Mouse (Mus musculus): Measurements from ENCODE around the gene Trpv2.
A peak's percentile ranks its signal among the peaks of the same experiment; 100 is the strongest.

Trpv2 gene

DNA sequence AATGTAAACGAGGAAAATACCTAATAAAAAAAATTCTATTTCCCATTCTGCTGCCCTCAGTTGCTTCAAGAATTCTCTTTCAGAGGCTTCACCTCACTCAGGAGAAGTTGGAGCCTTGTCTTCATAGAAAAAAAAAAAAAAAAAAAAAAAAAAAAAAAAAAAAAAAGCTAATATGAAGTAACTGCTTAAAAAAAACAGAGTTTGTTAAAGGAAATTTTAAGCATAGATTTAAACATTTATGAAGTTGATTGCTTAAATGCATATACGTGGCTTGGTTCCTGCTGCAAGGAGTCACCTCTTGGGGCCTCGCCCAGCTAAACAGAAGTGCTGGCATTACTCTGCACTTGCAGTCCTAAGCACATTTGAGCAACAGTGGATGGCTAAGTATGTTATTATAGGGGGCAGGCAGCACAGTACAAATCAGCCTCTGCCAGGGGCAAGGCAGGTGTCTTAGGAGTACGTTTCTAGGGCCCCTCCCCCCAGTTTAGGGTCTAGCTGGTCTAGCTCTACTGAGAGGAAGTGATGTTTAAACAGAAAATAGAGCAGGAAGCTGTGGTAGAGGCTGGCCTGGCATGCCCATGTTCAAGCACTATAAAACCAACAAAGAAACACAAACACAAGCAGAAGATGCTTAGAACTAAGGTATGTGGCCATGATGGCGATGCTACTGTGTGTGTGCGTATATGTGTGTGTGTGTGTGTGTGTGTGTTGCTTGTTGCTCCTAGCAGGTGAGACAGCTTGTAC lies at the start of gene Trpv2:
Trpv2 (plus strand) TSS at position 528 of the 744 bp plus-strand sequence.
- no peak for DNase-seq (ENCODE audit: low spot score in 2 of 2)

DNA sequence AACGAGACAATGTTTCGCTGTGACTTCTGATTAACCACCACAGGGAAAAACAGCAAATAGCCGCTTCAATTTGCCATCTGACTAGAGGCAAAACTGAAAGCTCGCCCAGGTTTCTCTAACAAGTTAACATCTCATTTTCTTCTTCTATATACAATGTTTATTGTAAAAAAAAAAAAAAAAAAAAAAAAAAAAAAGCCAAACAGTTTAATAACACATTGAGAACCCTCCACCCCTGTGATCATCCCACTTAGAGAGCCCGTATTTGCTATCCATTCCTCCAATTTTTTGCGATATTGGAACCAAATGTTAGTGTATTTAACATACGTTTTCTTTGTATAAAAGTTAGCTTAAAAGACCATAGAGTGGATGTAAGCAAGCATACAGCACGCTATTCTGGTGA lies 37.2 kb upstream of the Trpv2 start:
- DNase-seq (ENCODE audit: low spot score in 2 of 2), result no peak

DNA sequence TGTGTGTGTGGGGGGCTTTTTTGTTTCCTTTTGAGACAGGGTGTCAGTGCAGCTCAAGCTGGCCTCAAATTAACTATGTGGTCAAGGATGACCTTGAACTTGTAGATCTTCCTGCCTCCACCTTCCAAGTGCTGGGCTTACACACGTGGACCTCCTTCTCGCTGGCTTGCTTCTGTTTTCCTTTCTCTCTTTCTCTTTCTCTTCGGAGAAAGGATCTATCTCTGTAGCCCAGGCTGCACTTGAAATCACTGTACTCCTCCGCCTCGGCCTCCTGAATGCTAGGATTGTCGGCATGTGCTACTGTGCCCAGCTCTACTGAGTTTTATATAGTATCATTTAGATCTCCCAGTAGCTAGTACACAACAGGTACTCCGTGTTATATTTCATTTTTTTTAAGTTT lies 36.7 kb upstream of the Trpv2 start:
- DNase-seq (ENCODE audit: low spot score in 2 of 2), result no peak

DNA sequence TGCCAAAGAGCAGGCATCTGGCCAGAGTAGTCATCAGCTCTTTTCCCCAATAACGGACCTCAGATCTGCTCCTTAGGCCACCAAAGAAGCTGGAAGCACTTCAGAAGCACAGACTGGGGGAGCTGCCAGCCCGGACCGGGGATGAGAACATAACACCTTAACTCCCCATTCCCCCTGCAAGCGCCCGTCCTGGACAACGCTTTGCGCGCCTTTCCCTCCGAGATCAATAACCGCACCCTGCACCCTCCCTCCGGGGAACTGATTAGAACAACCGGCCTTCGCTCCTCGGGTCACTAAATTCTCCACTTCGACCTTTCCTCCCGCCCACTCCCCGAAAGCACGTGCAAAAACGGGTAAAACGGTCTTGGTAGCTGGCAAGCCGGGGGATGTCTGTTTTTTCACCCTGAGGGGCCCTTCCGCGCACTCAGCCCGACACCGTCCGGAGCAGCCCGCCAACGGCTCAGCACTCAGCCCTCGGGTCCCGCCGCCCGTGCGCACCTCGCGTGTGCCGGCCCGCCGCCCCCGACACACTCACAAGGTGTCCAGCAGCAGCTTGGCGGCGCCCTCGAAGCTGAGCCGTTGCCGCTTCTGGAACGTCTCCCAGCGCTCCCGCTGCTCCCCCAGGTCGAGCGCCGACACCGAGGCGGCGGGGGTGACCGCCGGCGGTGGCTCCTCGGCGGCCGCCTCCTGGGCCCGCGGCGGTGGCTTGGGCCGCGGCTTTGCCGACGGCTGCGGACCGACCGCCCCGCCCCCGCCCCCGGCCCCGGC lies 35.8 kb upstream of the Trpv2 start:
- peak; percentile 18 to 31 for DNase-seq (ENCODE audit: low spot score in 2 of 2)

DNA sequence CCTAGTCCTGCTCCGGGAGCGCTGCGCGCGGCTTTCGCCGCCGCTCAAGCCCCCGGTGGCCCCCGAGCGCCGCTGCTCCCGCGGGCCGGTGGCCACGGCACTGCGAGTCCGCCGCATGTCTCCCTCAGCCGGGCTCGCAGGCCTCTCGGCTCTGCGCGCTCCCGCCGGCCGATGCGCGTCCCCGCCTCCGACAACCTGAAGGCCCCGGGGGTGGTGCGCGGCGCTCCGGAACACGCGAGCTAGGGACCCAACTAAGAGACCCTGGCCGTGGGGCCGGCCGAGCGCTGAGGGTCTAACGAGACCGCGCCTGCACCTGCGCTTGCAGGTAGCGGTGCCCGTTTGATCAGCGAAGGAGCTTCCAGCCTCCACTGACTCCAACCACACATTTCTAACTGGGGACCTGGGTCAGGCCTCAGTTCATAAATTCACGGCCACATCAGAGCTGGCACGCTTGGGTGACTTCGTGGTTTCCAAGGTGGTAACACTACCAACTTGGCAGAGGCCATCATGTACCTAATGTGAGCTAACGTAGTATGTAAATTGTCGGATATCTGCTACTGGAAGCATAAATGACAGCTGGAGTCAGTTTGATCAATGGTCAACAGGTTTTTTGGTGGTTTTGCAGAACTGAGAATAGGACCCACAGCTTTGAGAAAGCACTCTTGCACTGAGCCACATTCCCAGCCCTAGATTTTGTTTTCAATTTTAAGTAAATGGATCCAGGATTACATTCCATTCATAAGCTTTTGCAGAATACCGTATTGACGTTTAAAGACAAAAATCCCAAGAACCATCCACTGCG lies 35.0 kb upstream of the Trpv2 start, which contains the start of gene Cenpv:
Cenpv (minus strand) TSS at position 173 of the 802 bp plus-strand sequence.
- peak; percentile 28 to 65 for DNase-seq (ENCODE audit: low spot score in 2 of 2)

DNA sequence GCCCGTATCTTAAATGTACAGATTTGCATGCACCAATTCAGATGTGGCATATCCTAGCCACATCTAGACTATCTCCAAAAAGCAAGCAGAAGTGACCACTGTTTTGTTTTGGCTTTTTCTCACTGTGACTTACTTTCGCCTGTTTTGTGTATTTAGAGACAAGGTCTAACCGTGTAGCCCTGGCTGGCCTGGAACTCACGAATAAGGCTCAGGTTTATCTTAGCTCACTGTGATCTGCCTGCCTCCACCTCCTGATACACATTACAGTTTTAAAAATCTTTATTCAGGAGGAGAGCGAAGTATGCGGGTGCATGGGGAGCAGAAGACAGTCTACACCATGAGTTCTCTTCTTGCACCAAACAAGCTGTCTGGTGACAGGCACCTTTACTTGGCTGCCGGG lies 34.1 kb upstream of the Trpv2 start:
- DNase-seq (ENCODE audit: low spot score in 2 of 2), result no peak

DNA sequence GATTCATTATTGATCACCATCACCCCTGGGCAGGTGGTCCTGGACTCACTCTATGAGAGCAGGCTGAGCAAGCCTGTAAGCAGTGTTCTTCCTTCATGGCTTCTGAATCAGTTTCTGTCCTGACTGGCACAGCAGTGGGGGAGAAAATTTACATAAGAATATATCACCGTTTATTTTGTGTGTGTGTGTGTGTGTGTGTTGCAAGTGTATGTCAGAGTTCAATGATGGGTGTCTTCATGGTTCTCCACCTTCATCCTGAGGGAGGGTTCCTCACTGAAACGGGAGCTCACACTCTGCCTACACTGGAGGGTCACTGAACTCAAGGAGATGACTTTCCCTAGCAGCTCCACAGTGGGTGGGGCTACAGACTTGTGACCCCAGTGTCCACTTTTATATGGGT lies 33.3 kb upstream of the Trpv2 start:
- no peak for DNase-seq (ENCODE audit: low spot score in 2 of 2)

DNA sequence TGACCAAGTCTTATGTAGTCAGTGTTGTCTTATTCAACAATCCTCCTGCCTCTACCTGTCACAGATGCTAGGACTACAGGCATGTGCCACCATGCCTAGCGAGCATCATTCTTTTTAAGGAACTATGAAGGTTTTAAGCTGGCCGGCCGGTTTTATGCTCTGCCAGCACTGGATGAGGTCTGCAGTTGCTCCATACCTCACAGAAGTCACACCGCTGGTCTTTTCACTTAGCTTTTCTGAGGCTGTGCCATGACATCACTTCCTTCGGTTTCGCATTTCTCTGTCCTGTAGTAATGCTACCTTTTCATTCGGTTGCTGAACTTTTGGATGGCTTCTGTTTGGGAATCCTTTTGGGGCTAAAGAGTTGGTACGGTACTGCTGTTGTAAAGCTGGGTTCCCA lies 32.7 kb upstream of the Trpv2 start:
- DNase-seq (ENCODE audit: low spot score in 2 of 2), result no peak

DNA sequence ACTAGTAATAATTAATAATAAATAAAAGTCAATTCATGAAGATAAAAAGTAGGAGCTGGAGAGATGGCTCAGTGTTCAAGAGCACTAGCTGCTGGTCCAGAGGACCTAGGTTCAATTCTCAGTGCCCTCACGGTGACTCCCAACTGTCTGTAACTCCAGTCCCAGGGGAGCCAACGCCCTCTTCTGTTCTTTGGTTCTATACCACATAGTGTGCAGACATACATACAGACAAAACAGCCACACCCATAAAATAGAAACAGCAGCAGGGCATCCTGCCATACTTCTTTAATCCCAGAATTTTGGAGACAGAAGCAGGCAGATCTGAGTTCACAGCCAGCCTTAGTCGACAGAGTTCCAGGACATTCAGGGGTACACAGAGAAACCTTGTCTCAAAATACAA lies 30.3 kb upstream of the Trpv2 start:
- DNase-seq (ENCODE audit: low spot score in 2 of 2), result no peak

DNA sequence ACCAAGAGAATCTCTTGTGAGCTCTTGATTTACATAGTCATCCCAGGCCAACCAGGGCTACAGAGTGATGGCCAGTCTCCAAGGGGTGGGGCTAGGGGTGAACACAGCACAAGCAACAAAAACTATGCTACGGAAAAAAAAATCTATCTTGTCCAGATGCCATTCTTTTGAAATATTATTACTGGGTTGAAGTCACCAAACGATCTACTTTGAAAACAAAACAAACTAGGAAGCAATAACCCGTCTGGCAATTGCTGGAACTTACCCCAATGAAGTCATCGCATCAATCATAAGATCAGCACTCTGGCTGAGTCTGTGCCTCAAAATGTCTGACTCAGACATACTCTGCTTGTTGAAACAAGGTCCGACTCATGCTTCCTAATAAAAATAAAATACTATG lies 24.5 kb upstream of the Trpv2 start:
- DNase-seq (ENCODE audit: low spot score in 2 of 2), result no peak

DNA sequence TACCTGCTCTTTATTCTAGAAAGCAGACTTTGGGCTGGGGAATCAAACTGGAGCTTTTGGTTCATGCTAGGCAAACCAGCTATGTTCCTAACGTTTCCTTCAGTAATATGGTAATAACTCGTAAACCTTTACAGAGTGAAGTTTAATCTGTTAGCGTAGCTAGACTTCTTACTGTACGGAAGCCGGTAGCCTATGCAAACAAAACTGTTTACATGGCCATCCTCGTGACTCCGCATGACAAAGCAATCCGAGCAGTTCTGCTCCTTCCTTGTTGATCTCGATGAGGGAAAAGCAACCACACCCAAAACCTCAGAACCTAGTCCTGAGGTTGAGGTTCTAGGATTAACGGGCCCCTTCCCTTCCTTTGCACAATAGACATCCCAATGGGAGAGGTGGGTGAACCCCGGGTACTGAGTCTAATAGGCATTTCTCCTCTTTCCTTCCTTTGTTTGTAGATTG lies 24.0 kb upstream of the Trpv2 start:
- peak; percentile 27 to 35 for DNase-seq (ENCODE audit: low spot score in 2 of 2)

DNA sequence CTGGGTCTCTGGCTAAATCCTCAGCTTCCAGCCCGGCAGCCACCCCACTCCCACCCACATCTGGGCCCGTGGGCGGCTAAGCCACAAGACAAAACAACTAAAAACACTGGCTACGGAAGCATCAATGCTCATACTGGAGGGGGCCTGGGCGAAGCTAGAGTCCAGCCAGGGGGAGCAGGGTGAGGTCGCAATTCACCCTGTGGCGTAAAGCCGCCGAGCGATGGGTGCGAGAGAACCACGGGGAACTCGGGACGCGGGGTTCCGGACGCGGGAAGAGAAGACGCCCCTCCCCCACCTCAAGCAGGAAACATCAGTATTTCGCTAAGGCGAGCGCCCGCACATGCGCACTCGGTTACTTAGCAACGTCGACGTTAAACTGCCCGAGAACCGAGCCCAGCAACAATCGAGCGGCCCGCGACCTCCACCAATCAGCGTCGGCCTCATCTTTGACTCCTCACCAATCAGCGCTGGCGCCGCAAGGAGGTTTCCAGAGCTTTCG lies 23.5 kb upstream of the Trpv2 start, which contains the start of gene Ubb:
Ubb (plus strand) TSS at position 445 of the 499 bp plus-strand sequence.
- peak; percentile 99 for DNase-seq (ENCODE audit: low spot score in 2 of 2)

DNA sequence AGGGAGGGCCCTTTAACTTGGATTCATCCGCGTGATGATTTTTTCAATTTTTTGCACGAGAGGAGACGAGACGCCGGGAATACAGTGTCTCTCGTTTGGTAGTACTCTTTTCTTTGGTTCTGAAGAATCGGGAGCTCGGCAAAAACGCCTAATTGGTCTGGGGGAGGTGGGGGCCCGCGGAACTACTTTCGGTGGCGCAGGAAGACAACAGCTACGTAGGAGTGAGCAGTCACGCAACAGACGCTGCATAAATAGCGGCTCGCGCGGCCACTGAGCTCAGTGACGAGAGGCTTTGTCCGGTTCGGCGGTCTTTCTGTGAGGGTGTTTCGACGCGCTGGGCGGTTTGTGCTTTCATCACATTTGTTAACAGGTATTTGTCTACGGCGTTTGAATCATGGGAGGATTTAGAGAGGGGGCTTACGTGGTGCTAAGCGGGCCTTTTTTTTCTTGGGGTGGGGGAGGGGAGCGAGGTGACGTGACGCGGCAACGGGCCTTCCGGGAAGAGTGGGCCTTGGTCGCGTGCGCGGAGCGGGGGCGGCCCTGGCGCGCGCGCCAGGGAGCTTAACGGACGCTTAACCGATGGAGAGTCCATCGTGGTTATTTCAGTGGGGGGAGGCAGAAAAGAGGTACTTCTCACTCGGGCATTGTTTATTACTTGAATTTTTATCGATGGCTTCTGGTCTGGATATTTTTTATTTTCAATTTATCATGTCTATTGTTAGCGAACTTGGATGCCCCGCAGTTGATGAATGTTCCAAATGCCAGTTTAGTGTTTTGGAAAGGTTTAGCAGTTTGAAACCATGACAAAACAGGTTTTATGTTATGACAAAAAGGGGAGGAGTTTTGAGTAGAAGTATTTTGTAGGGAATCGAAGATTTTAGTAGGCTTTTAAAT lies 22.8 kb upstream of the Trpv2 start:
- peak; percentile 85 to 89 for DNase-seq (ENCODE audit: low spot score in 2 of 2)

DNA sequence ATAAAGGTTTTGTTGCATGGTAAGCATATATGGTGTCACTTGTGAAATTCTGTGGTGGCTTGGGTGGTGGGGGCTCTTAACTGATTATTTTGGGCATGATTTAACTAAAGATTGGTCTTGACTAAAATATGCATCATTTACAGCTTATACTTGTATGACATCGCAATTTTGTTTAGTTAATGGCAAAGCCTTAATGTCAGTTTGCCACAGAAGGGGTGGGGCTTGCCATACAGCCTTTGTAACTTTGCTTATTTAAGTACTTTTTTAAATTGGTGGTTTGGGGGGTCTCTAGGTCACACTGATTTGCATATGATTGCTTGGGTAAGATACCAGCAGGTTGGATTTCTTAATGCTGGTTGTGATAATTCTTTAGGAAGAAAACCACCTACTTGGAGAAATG lies 21.1 kb upstream of the Trpv2 start:
- no peak for DNase-seq (ENCODE audit: low spot score in 2 of 2)

DNA sequence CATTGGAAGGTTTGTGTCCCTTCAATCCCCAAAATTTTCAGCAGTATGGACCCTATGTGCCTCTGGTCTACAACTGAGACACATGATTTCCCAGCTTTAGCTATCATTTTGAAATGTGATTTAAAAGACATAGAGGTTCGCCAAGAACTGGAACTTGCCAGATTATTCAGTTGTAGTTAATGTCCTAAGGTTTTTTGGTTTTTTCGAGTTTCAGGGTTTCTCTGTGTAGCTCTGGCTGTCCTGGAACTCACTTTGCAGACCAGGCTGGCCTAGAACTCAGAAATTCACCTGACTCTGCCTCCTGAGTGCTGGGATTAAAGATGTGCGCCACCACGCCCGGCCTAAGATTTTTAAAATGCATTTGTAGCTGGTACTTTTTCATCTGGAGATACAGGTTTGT lies 20.7 kb upstream of the Trpv2 start:
- no peak for DNase-seq (ENCODE audit: low spot score in 2 of 2)

DNA sequence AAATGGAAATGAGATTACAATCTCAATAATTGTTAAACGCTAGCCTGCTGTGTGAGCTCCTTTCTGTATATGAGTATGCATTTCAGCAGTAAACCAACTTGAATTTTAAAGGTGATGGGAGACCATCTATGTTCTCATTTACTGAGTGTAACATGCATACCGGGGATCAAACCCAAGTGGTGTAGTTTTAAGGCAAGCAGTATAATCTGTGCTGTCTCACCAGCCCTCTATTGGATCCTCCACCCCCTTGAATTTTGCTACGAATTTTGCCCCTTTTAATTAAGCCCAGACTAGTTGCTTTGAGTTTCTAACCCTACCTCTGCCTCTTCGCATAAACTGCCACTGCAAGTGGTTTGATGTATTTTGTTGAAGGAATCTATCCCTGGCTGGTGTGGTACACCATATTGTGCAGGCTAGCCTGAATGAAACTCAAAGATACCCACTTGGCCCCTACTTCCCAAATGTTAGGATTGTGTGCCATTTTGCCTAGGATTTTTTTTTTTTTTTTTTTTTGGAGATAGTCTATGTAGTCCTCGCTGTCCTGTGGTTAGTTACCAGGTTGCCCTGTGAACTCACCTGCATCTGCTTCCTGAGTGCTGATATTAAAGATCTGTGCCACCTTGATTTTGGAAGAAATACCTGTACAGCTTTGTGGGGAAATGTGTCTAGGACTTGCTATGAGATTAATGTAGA lies 20.0 kb upstream of the Trpv2 start:
- no peak for DNase-seq (ENCODE audit: low spot score in 2 of 2)

DNA sequence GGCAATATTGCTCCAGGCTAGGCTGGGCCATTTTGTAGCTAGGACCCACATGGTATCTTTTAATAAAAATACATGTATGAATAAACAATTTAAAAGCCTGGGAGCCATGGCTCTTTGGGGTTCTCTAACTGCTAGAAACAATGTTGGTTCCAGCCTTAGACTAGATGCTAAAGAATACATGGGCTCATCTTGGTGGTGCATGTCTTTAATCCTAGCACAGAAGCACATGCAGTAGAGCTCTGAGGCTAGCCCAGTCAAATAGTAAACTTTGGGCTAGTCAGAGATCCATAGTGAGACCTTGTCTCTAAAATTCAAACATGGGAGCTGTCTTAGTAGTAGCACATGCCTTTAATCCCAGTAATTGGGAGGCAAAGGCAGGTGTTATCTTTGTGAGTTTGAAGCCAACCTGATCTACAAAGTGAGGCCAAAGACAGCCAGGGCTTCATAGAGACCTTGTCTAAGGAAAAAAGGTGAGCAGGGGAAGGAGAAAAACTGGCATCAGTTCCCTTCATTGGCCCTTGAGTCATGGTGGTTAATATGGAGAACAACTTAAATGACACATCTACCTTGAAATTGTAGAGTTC lies 19.3 kb upstream of the Trpv2 start:
- DNase-seq (ENCODE audit: low spot score in 2 of 2), result no peak

DNA sequence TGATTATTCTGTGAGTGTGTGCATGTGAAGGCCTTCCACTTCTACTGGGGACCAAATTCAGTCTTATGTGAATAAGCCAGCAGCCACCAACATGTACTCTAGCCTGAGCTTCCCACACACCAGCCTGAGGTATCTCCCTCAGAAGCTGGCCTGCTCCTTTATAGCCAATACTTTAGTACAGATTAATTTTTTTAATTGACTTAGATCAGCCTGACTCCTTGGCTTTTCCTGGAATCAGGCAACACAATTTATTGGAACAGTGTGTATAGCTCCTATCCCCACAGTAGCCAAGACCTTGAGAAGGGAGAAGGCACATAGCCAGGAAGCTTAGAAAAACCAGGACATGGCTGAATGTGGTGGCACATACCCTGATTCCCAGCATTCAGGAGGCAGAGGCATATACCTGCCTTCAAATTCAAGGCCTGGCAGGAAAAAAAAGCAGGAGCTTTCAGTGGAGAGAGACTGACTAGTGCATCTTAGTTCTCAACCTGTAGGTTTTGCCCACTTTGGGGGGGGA lies 18.3 kb upstream of the Trpv2 start:
- DNase-seq (ENCODE audit: low spot score in 2 of 2), result no peak

DNA sequence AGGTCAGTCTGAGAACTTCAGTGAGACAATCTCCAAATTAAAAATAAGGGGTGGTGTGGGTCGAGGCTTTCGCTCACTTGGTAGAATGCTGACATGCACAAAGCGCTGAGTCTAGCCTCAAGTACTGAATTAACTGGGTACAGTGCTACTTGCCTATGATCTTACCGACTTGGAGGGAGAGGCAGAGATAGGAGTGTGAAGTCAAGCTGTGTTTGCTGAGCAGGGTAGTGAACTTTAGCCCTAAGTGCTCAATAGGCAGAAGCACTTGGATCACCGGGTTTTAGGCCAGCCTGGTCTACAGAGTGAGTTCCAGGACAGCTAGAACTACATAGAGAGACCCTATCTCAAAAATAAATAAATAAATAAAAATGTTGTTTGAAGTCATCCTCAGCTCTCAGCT lies 17.1 kb upstream of the Trpv2 start:
- DNase-seq (ENCODE audit: low spot score in 2 of 2), result no peak

DNA sequence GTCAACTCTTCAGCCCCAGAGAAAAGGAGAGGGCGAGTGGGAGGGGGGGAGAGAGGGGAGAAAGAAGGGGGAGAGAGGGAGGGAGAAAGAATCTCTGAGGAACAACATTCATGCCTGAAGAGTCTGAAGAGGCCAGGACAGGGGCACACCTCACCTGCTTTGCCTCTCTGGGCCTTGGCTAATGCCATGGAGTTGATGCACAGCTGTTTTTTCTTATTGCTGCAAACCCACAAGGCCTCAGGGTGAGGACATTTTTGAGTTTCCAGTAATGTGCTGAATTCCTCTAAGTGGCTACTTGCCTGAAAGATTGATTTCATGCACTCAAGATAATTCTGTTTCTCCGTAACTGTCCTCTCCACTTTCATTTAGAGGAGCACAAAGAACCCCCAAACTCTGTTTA lies 16.1 kb upstream of the Trpv2 start:
- no peak for DNase-seq (ENCODE audit: low spot score in 2 of 2)
